Mouse (Mus musculus) kidney, embryonic 16.5 days (tissue): ENCODE results near the gene Rps18. TPM values are rescaled to one million over a fixed set of nuclear protein-coding genes. Genes with fewer than 3 reads are reported as not detected.
"Not testable (repeated sequence)": the region's sequence is repeated elsewhere in the genome, so short reads cannot be mapped to it uniquely, and the experiment has no call there.

Experiments
- ATAC-seq: fragments of 200-750 bp; cut with Nextera tagmentation; 2 replicates; pipeline ENCODE4 v1.8.0; 2017; ENCODE audit warnings: moderate TSS enrichment; ENCODE audit not compliant: low FRiP score, low TSS enrichment
- H3K27ac ChIP-seq: fragments of 300-500 bp; sonication (generic); 2 replicates; pipeline ENCODE4 v1.5.1; 2014; ENCODE audit warnings: low read length
- H3K27me3 ChIP-seq: fragments of 300-500 bp; sonication (generic); 2 replicates; pipeline ENCODE4 v1.6.1; 2014; ENCODE audit warnings: low read length, control low read depth, mixed read lengths; ENCODE audit not compliant: insufficient read depth
- H3K36me3 ChIP-seq: fragments of 300-500 bp; sonication (generic); 2 replicates; pipeline ENCODE4 v1.6.1; 2014; ENCODE audit warnings: low read length, control low read depth, mixed read lengths; ENCODE audit not compliant: insufficient read depth
- H3K4me1 ChIP-seq: fragments of 300-500 bp; sonication (generic); 2 replicates; pipeline ENCODE4 v1.6.1; 2014; ENCODE audit warnings: low read length, control low read depth, mixed read lengths; ENCODE audit not compliant: insufficient read depth
- H3K4me2 ChIP-seq: fragments of 300-500 bp; sonication (generic); replicated peaks from 2 replicates; pipeline ENCODE4 v1.6.1; 2014; ENCODE audit warnings: low read depth, low read length
- H3K4me3 ChIP-seq: fragments of 300-500 bp; sonication (generic); 2 replicates; pipeline ENCODE4 v1.5.1; 2014; ENCODE audit warnings: mild to moderate bottlenecking, low read length
- H3K9ac ChIP-seq: fragments of 300-500 bp; sonication (generic); replicated peaks from 2 replicates; pipeline ENCODE4 v1.6.1; 2014; ENCODE audit warnings: low read length
- H3K9me3 ChIP-seq: fragments of 300-500 bp; sonication (generic); 2 replicates; pipeline ENCODE4 v1.6.1; 2016; ENCODE audit warnings: low read length, control low read depth
- WGBS: fragments of 180-500 bp; shearing (Covaris S2); extraction: QIAGEN DNeasy Blood & Tissue Kit; methylation state at CpG from one replicate; pipeline ENCODE4 v1.1.7; 2014; 5-methylcytosine and 5-hydroxymethylcytosine counted together
- polyA plus RNA-seq: library from polyadenylated mRNA; unstranded; fragments of >200 nt; fragmentation: Nextera tagmentation; extraction: Ambion mirVana; gene quantifications from 2 replicates; pipeline ENCODE4 v1.2.1, GENCODE M21; 2015

The Rps18 gene
- polyA plus RNA-seq, 1 experiment from 2014 or later, result 1,786 TPM

DNA sequence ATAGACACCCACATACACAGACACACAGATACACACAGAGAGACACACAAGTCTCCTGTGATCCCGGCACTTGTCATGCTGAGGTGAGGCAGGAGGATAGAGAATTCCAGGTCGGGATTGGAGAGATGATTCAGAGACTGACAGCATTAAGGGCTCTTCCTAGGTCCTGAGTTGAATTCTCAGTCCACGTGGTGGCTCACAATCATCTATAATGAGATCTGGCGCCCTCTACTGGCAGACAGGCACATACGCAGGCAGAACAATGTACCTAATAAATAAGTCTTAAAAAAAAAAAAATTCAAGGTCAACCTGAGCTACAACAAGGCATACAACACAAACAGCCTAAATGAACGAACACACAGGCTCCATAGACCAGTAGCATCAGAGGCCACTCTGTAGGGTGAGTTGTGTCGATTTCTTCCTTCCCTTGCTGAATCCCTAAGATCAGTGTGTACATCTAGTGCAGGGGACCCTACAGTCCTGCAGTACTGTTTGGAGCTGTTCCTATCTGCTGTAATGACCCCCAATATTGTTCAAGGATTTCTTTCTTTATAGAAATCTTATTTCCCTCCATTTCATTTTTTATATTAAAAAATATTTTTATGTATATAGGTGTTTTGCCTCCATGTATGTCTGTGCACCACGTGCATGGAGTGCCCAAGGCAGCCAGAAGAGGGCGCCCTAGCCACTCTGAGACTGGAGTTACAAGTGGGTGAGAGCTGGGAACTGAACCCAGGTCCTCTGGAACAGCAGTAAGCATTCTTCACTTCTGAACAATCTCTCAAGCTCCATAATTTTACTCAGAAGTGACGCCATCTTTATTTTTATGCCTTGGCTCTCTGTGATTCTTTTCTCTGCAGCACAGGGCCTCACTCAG is 36.2 kb upstream of the Rps18 start:
- H3K27me3 ChIP-seq, result 0 out of 2 replicates have a peak, but pooled peaks cover 10% of the 10 kb centered on the region
- 29% methylated on average over 10 of the region's 10 CpGs for WGBS
- no peaks in the 10 kb centered on the region for H3K36me3 ChIP-seq
- H3K27ac ChIP-seq, result no peak overlapping the region
- no peak overlapping the region for H3K4me3 ChIP-seq
- no peaks in the 10 kb centered on the region for H3K9me3 ChIP-seq
- no peaks in the 10 kb centered on the region for H3K4me1 ChIP-seq
- H3K9ac ChIP-seq, result no peak overlapping the region
- no peak for ATAC-seq
- no peak overlapping the region for H3K4me2 ChIP-seq

DNA sequence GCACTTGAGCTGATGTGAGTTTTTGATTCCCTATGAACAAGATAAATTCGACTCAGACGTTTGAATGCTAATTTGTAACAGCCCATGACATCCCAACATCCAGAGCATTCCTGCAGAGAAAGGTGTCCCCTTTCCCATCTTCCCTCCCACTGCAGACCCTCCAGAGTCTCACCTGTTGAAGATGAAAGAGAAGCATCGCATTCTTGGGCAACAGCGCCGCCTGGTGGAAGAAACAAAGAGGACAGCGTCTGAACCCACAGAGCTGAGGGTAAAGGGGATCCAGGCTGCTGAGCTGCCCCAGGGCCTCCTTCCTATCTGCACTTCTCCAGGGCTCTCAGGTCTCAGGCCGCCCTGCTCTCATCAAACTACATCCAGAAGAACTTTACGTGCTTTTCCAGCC is 26.3 kb upstream of the Rps18 start:
- not testable (repeated sequence) for ATAC-seq, H3K27ac ChIP-seq, H3K9me3 ChIP-seq, H3K36me3 ChIP-seq, H3K9ac ChIP-seq, H3K4me3 ChIP-seq
- 12% methylated on average over 8 of the region's 8 CpGs for WGBS
- peak overlapping the region; percentile 56 for H3K4me2 ChIP-seq
- H3K27me3 ChIP-seq, result peaks cover 23% of the 10 kb centered on the region
- peaks cover 14% of the 10 kb centered on the region for H3K4me1 ChIP-seq

DNA sequence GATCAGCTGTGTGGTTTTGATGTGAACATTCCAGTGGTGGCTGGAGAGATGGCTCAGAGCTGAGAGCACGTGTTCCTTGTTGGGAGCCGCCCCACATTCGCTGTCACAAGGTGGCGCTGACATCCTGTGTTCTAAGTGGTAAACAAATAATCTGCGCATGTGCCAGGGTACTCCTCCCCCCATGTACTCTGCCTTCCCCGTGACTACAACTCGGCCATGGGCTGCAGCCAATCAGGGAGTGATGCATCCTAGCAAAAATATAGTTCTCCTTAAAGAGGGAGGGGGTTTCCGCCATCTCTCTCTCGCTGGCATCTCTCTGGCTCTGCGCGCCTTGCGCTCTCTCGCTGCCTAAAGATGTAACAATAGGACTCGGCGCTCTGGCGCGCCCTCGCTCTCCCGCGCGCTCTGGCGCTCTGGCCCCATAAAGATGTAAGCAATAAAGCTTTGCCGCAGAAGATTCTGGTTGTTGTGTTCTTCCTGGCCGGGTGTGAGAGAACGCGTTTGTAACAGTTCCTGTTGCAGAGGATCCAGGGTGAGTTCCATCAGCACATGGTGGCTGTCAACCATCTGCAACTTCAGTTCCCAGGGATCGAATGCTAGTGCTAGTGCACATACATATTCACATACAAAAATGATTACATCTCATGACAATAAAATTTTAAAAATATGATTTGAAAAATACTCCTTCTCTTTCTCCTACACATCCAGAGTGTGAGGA is 25.6 kb upstream of the Rps18 start:
- under 1% methylated on average over 27 of the region's 27 CpGs for WGBS

DNA sequence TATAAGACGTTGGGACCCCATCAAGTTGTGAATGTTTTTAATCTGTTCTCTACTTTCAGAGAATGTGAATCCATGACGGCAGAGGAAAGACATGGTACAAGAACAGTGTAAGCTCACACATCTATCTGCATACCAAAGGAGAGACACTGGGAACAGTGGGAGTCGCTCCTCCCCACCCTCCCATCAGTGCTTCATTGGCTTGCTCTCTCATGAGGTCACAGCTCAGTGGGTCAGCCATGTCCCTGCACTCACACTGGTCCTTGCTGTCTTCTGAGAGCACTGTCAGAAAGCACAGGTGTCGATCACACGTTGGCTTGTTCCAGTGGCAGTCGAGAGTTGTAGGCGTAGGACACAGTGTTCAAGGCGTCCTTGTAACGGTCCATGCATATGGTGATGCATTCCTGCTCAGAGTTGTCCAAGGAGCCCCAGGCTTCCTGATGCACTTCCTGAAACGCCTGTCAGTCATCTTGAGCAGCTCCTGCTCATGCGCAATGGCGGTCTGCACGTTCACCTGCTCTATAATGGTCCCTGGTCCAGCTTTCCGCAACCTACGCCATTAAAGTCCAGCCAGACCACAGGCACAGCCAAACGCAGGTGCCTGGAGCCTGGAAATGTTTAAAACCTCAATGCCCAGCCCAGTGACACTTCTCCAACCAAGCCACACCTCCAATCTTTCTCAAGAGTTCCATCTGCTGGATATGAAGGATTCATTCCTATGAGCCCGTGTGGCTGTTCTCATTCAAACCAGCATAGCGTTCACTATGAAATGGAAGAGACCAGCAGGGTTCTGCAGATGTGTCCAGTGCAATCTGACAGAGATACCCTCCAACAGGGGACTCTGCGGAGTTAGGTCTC is 24.6 kb upstream of the Rps18 start:
- H3K36me3 ChIP-seq, result no peaks in the 10 kb centered on the region
- WGBS, result 70% methylated on average over 19 of the region's 19 CpGs
- peaks cover 14% of the 10 kb centered on the region for H3K4me1 ChIP-seq
- H3K4me3 ChIP-seq, result no peak overlapping the region
- H3K9ac ChIP-seq, result no peak overlapping the region
- H3K27me3 ChIP-seq, result peaks cover 28% of the 10 kb centered on the region
- no peaks in the 10 kb centered on the region for H3K9me3 ChIP-seq
- no peak for ATAC-seq
- no peak overlapping the region for H3K27ac ChIP-seq
- no peak overlapping the region for H3K4me2 ChIP-seq

More for the DNA sequence above, 25.6 kb upstream of the Rps18 start:
- Histone ChIP-seq H3K9ac (peak overlapping the region; percentile 53), H3K27ac (peak overlapping the region; percentile 77), H3K4me3 (peak overlapping the region; percentile 49), H3K4me2 (peak overlapping the region; percentile 56), H3K27me3 (peaks cover 28% of the 10 kb centered on the region), H3K4me1 (peaks cover 14% of the 10 kb centered on the region)
- not testable (repeated sequence) for H3K36me3 ChIP-seq, H3K9me3 ChIP-seq
- ATAC-seq, result peak; percentile 90

DNA sequence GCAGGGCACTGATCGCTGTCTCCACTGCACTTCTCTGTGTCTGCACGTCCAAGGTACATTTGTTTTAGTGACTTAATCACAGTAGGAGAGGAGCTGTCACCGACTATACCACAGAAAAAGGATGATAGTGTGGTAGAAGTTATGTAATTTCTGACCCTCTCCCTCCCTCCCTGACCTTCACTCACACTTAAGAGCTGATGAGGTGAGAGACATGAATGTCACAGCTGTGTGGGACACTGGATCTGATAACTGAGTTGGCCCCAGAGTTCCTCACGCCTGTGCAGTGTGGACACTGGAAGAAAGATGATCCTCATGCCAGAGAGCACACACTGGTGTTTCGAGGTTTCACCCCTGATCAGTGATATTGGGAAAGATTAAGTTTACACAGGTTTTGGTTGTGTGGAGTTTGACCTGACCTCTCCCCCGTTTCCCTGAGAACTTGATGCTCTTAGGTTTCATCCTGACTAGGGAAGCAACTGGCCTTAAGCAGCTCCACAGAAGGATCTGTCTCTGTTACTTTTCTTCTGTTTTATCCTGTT is 23.8 kb upstream of the Rps18 start:
- Histone ChIP-seq H3K9ac (no peak overlapping the region), H3K4me1 (peaks cover 14% of the 10 kb centered on the region)
- 51% methylated on average over 6 of the region's 6 CpGs for WGBS

DNA sequence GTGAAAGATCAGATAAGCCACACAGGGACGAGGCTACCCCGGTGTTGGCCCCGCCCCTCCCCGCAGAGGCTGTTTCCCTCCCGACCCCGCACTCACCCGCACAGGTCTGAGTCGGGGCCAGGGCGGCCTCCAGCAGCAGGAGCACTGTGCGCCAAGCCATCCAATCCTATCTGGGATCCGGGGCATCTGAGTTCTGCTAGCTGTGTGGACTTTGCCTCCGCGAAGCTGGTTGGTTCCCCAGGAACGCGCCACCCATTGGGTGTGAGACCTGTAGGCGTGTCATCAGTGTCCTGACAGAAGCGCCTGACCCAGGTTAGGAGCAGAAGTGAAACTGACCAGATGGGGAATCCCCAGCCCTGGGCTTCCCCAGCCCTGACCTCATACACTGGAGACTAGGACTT is 22.8 kb upstream of the Rps18 start:
- peak overlapping the region; percentile 43 for H3K9ac ChIP-seq
- H3K4me2 ChIP-seq, result peak overlapping the region; percentile 66
- WGBS, result under 1% methylated on average over 17 of the region's 17 CpGs
- no peaks in the 10 kb centered on the region for H3K9me3 ChIP-seq
- no peak overlapping the region for H3K27ac ChIP-seq
- H3K4me3 ChIP-seq, result peak overlapping the region; percentile 43
- H3K4me1 ChIP-seq, result peaks cover 14% of the 10 kb centered on the region
- peaks cover 28% of the 10 kb centered on the region for H3K27me3 ChIP-seq
- peak; percentile 82 for ATAC-seq
- H3K36me3 ChIP-seq, result no peaks in the 10 kb centered on the region

More for the DNA sequence above, 23.8 kb upstream of the Rps18 start:
- Histone ChIP-seq H3K4me3 (no peak overlapping the region), H3K4me2 (no peak overlapping the region), H3K36me3 (no peaks in the 10 kb centered on the region), H3K27me3 (peaks cover 28% of the 10 kb centered on the region), H3K9me3 (no peaks in the 10 kb centered on the region), H3K27ac (no peak overlapping the region)
- no peak for ATAC-seq

DNA sequence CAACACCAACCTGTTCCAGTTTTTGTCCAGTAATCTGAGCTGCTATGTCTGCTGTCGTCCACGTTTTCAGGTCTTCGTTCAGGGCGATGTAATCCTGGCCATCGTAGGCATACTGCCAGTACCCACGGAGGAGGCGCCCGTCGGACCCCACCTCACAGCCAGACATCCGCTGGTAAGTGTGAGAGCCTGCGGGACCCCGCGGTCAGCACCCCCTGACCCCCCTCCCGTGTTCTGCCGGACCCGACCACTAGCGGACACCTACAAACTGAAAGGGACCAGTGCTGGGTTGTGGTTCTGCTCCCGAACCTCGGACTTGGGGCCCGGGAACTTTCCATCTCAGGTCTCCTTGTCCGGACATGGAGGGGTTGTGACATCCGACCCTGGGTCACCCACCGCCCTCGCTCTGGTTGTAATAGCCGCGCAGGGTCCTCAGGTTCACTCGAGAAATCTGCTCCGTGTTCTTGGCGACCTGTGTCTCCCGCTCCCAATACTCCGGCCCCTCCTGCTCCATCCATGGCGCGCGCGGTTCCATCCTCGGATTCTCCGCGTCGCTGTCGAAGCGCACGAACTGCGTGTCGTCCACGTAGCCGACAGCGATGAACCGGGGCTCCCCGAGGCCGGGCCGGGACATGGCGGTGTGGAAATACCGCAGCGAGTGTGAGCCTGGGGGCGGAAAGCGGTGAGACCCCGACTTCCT is 22.2 kb upstream of the Rps18 start:
- Histone ChIP-seq H3K36me3 (no peaks in the 10 kb centered on the region), H3K4me3 (peak overlapping the region; percentile 43), H3K27ac (no peak overlapping the region), H3K4me1 (peaks cover 14% of the 10 kb centered on the region), H3K9me3 (no peaks in the 10 kb centered on the region), H3K9ac (peak overlapping the region; percentile 43), H3K27me3 (peaks cover 31% of the 10 kb centered on the region), H3K4me2 (peak overlapping the region; percentile 66)
- WGBS, result under 1% methylated on average over 57 of the region's 57 CpGs
- no peak for ATAC-seq

DNA sequence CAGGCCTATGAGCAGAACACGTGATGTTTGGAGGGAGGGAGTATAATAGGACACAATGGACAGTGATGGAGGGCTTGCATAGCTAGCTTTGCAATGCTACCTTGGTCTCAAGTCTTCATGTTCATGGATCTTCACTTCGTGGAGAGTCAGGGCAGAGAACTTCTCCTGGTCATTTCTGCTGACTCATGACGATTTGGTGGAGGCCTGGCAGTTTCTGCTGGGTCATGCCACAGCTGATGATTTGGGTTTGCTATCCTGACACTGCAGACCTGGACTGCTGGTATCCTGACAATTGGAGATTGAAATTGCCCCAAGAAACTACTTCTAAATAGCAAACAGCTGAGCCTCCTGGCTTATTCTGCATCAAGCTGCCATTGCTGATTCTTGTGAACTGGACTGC is 17.8 kb upstream of the Rps18 start:
- peaks cover 21% of the 10 kb centered on the region for H3K27me3 ChIP-seq
- H3K27ac ChIP-seq, result no peak overlapping the region
- H3K4me3 ChIP-seq, result no peak overlapping the region
- ATAC-seq, result no peak
- WGBS, result 66% methylated on average over 3 of the region's 3 CpGs
- no peak overlapping the region for H3K4me2 ChIP-seq
- no peak overlapping the region for H3K9ac ChIP-seq
- H3K9me3 ChIP-seq, result no peaks in the 10 kb centered on the region; the same call in 1 of the 2 replicates
- H3K36me3 ChIP-seq, result no peaks in the 10 kb centered on the region
- peaks cover 9% of the 10 kb centered on the region for H3K4me1 ChIP-seq

DNA sequence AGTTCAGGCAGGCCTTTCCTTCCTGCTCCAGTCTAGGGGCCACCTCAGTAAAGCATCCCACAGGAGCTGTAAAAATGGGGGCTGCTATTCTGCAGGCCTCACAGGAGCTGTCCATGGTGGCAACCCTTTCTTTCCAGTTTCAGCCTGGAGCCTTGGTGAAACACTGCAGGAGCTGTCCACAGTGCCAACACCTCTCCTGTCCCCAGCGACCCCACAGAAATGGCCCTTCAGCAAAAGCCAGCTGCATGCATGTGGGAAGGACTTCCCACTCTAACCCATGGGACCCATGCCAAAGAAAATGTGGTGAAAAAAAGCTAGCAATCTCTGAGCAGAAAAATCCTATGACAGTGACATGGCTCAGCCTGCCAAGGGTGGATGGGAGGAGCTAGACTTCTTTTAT is 16.9 kb upstream of the Rps18 start:
- ATAC-seq, result 0 out of 2 replicates have a peak, but pooled peaks have one; percentile 13
- H3K27ac ChIP-seq, result no peak overlapping the region
- no peaks in the 10 kb centered on the region; the same call in 1 of the 2 replicates for H3K9me3 ChIP-seq
- H3K4me3 ChIP-seq, result no peak overlapping the region
- peaks cover 13% of the 10 kb centered on the region for H3K27me3 ChIP-seq
- H3K4me2 ChIP-seq, result no peak overlapping the region
- 4% methylated on average over 1 of the region's 1 CpGs for WGBS
- H3K9ac ChIP-seq, result no peak overlapping the region
- H3K36me3 ChIP-seq, result no peaks in the 10 kb centered on the region
- H3K4me1 ChIP-seq, result no peaks in the 10 kb centered on the region
